Mouse (Mus musculus) frontal cortex, adult (tissue): ENCODE measurements around the gene Magee1.
"Not testable (repeated sequence)": the region's sequence is repeated elsewhere in the genome, so short reads cannot be mapped to it uniquely, and the experiment has no call there.

Experiments
- ATAC-seq: cut with Nextera tagmentation; 2 replicates; pipeline ENCODE4 v1.9.2; 2017; ENCODE audit warnings: mild to moderate bottlenecking, moderate library complexity, mixed read lengths; ENCODE audit not compliant: low TSS enrichment

Magee1 gene

DNA sequence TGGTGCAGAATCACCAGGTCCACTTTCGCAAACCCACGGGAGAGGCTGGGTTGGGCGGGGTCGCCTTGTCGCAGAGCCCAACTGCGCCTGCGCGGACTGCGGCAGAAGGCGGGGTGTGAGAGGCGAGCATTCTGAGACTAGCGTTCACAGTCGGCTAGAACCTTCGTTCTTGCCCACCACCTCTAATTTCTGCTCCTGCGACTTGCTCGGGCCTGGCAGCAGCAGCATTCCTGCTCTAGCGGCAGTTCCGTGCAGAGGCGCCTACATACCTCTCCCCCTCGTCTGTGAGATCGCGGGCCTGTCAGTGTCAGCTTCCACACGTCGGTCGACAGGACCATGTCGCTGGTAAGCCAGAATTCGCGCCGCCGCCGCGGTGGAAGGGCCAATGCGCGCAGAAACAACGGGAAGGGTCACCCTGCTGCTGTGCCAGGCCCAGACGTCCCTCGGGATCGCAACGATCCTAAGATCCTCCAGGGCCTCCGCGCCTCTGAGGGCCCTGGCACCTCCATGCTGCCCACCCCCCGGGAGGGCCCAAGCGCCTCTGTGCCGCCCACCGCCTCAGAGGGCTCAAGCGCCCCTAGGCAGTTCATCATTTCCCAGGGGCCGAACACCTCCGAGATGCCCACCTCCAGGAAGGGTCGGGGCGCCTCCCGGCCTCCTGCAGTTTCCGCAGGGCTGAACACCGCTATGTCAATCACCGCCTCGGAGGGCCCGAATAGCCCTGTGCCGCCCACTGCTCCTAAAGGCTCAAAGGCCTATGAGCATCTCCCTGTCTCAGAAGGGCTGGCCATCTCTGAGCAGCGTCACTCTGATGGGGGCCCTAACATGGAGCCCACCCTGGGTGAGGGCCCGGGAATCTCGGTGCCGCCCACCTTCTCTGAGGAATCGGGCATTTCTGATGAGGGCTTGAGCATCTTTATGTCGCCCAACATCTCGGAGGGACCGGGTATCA is at the start of gene Magee1:
TSS of gene Magee1 (plus strand) at position 104 of the 952 bp plus-strand sequence.
- ATAC-seq, result peak; percentile 68

DNA sequence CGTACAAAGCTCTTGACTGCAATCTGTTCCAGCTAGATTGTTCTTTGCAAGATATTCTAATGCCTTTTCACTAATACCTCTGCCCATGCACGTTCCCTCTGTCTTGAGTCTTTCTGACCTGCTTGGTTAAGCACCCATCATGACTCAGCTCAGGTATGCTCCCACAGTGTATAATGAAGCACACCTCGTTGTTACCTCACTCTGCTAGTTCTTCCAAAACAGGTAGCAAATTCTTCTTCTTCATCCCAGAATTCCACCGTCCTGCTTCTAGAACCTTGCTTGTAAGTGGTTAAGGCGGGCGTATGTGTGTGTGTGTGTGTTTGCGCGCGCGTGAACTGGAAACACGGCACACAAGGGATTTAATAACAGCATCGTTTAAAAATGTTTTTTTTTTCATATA is 41.0 kb upstream of the Magee1 start:
- ATAC-seq, result peak; percentile 53

DNA sequence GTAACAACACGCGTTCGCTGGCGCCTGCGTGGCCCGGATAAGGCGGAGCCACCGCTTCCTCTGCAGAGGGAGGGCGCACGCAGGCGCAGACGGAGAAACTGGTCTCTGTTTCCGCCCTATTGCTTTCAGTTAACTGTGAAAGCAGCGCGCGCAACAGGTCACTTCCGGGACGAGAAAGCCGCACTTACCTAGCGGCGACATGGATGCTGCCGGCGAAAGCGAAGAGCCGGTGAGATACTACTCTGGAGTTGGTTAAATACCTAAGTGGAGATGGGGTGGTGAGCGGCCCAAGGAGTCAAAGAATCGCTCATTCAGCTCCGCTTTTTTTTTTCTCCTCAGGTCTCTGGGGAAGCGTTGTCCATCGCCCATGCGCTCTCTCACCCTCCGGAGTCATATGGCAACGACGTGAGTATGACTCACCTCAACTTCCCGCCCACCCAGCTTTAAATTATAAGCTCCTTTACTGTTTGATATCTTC is 40.5 kb upstream of the Magee1 start, which contains the start of gene Pbdc1:
TSS of gene Pbdc1 (plus strand) at position 142 of the 478 bp plus-strand sequence.
- ATAC-seq, result peak; percentile 99

DNA sequence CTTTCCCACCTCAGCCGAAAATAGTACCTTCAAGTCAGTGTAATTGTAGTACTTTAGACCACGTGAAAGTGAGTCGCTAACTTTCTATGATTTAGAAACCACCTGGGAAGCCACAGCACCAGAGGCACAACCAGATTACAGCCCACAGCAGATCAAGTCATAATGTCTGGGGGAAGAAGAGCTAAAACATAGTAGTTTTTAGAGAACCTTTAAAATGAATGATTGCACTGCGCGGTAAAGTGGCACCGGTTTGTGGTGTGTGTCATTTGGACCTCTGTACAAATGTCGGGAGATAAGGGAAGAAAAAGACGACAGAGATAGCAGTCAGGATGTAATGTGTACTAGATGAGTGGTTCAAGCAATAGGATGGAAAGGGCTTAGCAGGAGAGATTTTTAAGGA is 40.1 kb upstream of the Magee1 start:
- no peak; the same call in 1 of the 2 replicates for ATAC-seq

DNA sequence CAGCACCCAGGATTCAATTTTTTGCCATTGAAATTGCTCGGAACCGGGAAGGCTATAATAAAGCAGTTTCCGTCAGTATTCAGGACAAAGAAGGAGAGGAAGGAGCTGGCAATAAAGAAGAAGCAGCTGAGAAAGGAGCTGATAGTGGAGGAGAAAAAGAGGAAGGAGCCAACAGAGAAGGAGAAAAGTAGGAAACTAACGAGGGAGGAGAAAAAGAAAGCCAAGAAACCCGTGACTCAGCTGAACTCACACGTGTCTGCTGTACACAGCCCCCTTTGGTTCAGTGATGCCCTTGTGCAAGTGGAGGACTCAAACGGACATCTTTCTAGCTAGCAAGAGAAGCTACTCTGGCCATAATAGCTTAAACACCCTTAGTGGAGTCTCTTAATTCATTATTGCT is 37.2 kb upstream of the Magee1 start:
- not testable (repeated sequence) for ATAC-seq

DNA sequence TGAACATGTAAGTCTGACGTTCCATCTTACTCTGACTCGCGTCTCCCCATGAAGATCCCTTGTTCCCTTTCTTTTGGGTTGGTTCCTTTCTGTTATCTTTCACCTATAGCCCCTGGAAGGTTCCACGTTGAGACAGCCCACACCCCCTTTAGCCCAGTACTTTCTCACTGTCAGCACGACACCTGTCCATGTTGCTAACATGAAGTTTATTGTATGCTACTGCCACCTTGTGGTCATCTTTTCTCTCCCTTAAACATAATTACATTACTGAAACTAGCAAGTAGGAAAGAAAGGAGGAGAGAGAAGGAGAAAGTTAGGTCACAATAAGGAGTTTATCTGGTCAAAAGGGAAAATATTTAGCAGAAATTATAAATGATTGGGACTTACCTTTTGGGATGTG is 16.0 kb upstream of the Magee1 start:
- peak; percentile 89 for ATAC-seq

DNA sequence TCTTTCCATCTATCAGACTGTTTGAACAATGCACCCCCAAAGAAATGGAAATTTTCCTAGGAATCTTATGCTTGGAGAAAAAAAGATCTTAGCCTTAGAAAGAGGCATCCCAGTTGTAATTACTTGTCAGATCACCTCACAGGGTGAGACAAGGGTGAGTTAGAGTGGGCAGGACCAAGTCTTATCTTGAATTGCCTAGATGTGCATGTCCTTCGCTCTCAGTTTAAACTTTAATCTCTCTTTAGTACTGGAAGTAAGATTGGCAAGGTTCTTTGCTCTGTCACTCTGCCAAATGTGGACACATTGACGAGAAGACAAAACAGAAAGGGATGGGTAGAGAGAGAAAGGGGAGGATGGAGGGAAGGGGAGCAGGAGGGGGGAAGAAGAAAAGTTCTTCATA is 5.2 kb upstream of the Magee1 start:
- no peak for ATAC-seq

DNA sequence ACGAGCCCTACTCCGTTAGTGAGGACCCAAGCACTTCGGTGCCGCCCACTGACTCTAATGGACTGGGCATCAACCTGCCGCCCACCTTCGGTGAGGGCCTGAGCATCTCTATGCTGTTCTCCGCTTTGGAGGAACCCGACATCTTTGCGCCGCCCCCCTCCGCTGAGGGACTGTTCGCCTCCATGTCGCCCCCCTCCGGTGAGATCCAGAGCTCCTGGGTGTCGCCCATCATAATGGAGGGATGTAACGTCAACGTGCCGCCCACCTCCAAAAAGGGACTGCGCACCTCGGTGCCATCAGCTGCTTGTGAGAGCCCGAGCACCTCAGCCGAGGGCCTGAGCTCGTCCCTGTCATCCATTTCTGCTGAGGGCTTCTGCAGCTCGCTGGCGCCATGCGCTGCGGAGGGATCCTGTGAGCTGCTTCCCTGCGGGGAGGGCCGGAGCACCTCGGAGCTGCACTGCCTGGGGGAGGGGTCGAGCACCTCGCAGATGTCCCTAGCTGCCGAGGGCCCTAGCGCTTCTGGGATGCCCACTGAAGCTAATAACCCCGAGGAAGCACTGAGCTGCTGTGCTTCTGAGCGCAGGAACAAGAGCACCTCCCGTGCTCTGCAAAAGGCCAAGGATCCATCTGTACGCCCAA is 1.2 kb downstream of the Magee1 start:
- peak; percentile 75 for ATAC-seq

DNA sequence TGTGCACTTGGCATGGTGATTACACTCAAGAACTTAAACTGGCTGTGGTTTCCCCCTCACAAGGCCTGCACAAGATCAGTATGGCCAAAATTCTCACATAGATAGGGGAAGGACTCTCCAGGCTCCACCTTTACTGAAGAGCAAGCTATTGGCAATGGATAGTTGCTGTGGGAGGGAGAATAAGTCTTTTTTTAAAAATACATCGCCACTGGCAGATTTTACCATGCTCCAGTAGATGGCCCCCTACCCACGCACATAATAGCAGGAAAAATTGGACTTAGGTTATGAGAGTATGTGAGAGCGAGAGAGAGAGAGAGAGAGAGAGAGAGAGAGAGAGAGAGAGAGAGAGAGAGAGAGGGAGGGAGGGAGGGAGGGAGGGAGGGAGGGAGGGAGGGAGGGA is 4.7 kb downstream of the Magee1 start:
- no peak for ATAC-seq

DNA sequence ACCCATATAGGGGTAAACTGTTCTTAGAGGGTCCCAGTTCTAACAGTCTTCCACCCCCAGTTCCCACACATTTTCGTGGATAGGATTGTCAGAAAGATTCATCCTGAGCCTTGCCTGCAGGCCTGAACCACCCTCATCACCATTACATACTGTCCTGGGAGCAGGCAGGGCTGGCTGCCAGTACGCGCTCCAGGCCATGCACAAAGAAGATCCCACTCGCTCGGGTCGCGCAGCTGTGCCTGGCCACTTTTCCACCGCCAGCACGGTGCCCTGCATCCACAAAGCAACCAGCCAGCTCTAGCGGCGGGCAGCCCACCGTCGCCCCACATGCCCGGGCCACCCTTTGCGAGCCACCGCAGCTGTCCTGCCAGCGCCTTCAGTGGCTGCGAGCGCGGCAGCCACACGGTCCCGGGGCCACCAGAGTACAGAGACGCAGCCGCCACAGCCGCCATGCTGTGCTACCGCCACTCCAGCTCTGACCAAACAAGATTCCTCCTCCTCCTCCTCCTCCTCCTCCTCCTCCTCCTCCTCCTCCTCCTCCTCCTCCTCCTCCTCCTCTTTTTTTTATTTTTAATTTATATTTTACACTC is 31.8 kb downstream of the Magee1 start:
- ATAC-seq, result peak; percentile 41; the same call in 1 of the 2 replicates

DNA sequence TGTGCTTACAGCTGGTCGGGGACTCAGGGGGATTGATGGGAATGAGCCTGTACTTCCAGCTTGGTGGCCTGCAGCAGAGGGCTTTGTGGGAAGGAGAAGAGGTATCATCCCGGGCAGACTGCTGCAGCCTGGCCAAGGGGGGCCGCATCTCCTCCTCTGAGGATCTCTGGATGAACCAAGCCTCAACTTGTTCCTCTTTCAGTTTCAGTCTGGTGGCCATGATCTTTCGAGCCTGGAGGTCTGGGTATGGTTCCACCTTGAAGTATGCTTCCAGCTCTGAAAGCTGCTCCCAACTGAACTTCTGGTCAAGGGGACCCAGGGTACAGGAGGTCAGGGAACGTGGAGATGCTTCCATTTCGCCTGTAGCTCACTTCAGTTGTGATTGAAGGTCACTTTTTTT is 44.8 kb downstream of the Magee1 start:
- ATAC-seq, result not testable (repeated sequence)

DNA sequence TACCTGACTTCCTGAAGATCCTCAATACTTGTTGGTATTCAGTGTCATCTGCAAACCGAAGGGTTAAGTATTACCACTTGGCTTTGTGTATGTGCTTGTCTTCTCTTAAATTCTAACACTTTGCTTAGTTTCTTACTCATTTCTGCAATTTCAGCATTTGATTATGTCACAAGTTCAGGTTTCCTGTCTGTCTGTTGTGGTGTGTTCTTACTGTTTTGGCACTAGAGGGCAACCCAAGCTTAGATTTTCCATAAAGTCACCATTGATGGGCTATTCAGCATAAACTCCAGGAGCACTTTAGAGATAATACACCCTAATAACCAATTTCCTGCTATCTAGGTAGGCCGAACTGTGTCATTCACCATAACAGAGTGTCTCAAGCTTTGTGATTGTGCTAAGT is 47.0 kb downstream of the Magee1 start:
- no peak for ATAC-seq
